Mouse (Mus musculus) lung, postnatal 4 days (tissue): ENCODE measurements around the gene Mrps6.

ENCODE experiments used
- DNase-seq, 2 experiments: peaks; one replicate each; pipeline ENCODE4 v3.0.0; 2021

Gene Mrps6

DNA sequence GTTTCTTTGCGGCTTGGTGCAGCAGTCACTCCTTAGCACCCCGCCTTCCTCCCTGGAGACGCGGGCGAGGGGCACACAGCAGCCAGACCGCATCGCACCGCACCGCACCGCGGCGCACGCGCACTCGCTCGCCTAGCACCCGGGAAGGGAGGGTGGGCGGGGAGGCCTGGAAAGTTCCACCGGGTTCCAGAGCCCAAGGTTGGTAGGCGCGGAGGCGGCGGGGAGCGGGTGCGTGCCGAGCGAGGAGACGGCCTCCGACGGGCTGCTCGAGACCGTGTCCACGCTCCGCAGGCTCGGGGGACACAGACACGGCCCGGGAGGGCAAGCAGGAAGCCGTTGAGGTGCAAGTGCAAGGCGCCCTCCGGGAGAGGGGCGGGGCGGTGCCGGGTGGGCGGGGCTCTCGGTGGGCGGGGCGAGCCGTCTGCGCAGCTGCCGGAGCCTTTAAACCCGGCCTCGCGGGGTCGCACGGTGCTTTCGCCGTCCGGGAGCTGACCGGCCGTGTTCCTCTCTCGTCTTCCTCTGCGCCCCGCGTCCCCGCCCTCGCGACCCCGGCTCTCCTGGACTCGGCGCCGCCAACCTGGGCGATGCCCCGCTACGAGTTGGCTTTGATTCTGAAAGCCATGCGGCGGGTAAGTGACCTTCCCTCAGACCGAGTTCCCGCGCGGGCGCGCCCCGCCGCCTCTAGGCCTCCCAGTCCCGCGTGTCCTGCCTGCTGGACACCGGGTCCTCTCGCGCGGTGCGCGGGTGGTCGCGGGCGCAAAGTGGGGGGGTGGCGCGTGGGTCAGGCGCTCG, at the start of gene Mrps6, which contains the start of the genes Gm49711 and Slc5a3:
Mrps6 (plus strand) TSS at position 419 of the 792 bp plus-strand sequence.
Gm49711 (plus strand) TSS at position 465 of the 792 bp plus-strand sequence.
Slc5a3 (plus strand) TSS at position 471 of the 792 bp plus-strand sequence.
- DNase-seq = peak; percentile 89

DNA sequence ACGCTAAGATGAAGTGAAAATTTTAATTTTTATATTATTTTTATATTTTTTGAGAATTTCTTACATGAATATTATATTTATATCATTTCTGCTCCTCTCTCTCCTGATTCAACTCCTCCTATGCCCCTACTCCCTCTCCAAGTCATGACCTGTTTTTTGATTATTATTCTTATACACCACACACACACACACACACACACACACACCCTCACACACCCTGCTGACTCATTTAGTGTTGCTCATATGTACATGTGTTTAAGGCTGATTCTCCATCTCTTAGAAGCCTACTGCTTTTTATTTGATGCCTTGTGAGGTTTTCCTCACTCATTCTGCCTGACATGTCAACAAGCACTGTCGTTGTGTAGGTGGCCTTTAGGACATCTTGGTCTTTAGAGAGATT, 48.5 kb upstream of the Mrps6 start:
- no peak for DNase-seq

DNA sequence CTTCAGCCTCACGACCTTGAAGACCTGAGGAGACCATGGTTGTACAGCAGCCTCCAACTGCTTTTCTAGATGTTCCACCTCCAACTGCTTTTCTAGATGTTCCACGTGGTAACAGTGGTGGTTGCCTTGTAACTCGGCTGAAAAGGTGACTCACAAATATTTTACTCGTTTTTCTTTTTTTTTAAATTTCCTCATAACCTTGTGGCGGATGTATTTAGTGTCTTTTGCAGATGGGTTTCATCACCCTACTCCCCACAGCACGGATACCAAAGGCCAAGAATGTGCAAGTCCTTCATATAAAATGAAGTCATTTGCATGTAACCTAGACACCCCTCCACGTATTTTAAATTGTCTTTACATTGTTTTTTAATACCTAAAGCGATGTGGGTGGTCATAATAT, 41.3 kb upstream of the Mrps6 start:
- no peak for DNase-seq

DNA sequence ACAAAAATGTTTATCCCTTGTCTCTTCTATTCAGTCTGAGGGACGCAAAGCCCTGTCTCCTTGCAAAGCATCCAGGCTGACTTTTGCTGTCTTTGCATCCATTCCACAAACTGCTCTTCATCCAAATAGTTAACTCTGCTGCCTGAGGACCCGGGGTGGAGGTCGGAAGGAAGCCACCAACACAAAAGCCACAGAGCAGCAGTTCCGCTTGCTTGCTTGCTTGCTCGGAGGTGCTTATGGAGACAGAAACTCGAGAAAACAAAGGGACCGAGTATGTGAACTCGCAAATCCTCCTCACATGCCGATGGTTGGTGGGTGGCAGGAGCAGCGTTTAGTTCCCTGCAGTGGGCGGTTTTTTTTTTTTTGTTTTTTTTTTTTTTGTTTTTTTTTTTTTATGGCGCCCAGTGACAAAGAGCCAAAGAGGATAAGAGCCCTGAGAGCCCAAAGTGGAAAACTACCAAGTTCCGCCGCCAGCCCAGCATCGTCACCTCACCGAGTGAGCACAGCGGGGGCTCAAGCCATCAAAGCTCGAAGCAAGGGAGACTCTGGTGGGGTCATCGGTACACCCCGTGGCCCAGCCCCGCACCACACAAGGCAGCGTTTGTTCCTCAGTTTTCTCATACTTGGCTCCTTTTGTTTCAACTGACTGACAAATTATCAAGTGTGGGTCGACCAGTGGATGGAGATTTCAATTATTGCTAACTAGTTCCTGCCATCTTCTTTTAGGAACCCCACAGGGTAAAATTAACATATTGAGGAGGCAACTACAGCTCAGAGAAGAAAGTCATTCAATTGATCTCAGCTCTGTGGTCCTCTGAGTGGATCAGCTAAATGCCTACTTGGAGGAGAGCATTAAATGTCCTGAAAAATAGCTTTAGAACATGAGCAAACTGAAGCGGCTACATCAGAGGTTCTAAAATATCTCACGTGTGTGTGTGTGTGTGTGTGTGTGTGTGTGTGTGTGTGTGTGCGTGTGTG, 38.6 kb upstream of the Mrps6 start:
- DNase-seq = peak; percentile 52 to 55

DNA sequence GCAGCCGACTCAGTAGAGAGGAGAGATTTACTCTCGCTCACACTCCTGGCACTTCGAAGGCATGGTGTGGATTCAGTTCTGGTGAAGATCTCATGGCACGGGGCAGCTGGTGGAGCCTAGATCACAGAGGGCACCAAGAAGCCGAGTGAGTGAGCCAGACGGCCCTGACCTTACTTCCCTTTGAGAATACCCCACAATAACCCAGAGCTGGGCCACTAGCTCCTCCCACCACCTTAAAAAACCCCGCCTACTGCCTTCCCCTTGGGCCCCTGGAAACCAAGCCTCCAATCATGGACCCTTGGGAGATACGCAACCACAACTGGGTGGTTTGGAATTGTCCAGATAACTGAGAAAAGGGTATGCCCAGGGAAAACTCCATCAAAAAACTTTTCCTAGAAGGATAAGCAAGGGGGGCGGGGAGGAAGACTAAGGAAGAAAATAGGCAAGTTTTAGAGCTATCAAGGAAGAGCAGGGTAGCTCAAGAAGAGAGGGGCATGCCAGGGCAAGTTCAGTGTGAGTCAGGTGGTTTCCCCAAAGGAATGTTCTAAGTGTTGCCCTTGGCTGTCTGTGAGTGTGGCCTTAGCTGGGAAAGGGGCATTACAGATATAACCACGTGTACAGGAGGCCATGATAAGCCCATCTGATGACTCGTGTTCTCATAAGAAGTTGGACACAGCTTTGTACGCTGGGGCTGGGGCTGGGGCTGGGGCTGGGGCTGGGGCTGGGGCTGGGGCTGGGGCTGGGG, 36.2 kb upstream of the Mrps6 start:
- DNase-seq = no peak

DNA sequence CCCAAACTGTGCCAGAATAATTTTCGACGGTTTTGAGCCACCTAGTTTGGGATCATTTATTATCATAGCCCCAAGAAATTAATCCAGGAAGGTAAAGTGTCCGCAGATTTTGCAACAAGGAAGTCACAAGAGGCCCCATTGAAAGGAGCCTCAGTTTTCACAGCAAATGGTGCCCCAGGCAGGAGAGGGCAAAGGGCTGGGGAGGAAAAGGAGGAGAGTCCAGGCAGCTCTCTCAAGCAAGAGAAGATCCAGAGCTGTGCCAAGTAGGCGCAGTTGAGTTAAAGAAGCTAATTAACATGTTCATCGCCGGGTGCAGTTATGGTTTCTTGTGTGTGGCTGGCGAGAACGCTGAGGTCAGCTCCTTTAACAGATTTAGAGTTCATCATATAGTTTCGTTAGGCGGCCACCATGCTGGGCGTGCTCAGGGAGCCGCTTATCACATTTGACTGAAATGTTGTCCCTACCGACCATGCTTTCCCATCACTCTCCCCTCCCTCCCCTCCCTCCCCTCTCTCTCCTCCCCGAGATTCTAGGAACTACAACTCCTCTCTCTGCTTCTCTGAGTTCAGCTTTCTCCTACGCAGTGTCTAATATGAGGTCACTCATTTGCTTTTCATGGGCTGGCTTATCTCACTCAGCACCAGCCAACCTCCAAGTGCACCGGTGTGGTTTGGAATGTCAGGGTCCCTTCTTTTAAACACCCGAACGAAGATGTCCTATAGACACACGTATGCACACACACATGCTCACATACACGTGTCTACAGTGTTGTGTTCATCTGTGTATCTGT, 35.4 kb upstream of the Mrps6 start:
- DNase-seq = no peak

DNA sequence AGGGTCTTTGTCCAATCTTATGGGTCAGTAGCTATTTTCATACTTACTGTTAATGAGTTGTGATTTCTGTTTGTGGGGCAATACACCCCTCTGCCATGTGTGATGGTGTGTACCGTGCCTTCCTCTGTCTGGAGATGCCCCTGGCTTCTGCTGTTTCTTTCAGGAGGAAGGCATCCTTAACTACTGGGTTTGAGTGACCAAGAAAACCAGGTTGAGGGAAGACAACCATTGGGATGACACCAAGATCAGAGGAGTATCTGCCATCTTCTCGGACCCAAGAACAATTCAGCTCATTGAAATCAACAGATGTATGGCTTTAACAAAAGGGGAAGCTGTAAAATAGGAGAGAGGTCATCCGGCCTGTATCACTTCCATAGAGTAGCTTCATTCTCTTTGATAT, 24.8 kb upstream of the Mrps6 start:
- no peak for DNase-seq

DNA sequence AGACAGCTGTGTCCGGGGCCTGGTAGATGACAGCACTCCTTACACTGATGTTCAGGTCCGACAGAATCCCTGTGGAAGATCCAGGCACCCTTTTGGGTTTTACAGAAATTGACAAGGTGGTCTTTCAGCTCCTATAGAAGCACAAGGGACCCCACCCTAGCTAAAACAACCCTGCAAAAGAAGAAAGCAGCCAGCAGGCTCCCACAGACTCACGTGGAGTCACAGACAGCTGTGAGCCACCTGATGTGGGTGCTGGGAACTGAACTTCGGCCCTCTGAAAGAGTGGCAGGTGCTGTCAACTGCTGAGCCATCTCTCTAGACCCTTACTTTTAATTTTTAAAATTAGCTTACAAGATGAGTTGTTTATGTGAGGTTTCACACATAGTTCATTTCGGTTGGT, 23.4 kb upstream of the Mrps6 start:
- no peak for DNase-seq

DNA sequence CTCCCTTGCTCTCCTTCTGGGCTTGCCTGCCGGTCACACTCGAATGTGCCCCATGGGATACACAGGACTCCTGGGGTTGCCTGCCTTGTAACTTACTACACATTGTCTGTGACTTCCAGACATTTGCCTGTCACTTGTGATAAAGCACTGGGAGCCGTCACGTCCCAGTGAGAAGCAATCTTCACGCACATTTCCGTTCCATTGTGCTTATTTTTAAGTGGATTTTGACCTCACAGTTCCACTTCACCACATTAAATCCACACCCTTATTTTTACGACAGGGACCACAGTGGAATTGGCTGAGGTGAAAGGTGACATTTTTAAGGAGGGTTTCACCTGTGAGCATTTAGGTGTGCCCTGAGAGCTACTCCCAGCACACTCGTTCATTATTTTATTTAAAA, 21.4 kb upstream of the Mrps6 start:
- no peak for DNase-seq

DNA sequence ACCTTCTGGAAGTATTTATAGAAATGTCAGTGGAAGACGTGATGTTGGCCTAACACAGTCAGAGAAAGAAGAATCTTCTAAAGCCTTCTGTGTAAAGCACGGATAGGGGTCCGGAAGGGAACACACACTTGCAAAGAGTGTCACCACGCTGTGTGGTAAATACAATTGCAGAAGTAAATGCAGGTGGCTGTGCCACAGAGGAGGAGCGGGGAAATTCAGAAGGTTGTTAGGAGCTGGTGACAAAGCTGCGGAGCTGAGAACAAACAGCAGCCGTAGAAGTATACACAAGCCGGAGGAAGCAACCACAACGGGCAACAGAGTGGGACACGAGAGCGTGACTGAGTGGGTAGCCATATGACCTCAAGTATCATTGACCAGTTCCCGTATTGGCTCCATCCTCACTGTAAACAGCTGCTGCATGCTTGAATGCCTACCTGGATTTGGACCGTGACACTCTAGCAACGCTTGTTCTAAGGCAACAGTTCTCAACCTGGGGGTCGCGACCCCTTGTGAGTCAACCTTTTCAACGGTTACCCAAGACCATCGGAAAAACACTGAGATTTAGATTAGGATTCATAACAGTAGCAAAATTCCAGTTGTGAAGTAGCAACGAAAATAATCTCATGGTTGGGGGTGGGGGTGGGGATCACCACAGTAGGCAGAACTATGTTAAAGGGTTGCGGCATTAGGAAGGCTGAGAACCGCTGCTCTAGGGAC, 20.0 kb upstream of the Mrps6 start:
- no peak for DNase-seq

DNA sequence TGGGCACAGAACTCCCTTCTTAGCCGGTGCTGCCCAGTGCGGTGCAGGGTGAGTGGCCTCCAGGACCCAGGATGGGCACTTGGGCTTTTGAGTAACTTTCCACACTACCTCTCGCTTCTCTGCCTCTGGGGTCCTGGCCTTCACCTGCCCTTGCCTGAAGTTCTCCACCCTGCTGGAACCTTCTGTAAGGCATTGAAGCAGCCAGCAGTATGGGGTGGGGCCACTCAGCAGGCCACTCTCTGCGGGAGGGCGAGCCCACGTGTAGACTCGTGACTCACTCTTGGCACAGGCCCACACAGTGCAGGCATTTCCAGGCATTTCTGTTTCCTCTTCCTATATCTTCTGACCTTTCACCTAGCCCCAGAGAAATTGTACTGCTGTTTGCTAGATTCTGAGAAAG, 18.6 kb upstream of the Mrps6 start:
- peak in 1 of 2 experiments; percentile 47 for DNase-seq

DNA sequence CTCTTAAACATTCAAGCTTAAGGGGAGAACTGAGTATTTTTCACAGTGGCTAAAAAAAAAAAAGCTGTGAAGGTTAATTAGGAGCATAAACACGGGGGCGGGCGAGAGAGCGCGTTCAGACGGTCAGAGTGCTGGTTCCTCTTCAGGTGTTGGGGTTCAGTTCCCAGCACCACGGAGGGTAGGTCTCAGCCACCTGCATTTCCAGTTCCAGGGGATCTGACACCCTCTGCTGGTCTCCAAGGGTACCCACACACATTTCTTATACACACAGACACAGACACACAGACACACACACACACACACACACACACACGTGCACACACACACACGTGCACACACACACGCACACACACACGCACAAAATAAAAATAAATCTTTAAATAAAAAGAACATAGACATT, 18.1 kb upstream of the Mrps6 start:
- no peak for DNase-seq

DNA sequence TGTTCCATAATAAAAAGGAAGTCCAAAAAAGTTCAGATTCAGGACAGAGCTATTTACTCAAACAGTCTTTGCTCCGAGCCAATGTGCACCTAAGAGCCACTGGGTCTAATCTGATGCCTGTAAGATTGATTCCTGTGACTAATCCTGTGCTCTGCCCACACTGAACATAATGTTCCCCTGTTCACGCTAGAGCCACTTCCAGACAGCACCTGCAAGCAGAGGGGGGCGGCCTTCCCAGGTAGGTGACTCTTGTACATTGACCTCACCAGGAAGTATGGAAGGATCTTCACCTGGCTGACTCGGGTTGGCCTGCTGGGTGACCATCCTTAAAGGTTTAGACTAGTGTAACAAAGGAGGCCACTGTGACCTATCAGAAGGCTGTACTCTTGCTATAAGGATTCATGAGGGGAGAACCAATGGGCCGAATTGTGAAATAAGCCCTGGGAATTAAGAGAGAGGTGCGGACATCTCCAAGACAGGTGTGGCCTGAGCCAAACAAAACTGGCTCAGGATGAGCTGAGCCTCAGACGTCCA, 6.2 kb upstream of the Mrps6 start:
- no peak for DNase-seq

DNA sequence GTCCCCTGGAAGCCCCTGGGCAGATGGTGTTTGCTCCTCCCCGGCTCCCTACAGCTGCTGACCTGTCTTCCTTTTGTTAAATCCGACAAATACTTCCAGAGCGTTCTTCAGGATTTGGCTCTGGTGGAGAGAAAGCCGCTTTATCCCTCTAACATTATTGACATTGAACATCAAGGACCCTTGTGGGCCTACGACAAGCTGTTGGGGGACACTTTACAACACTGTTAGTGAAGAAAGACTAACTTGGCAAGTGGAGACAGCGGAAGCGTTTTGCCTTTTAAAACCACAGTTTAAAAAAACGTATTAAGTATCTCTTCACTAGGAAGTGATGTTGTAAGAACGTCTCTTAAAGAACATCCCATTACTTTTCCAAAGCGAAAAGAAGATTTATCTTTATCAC, 5.5 kb upstream of the Mrps6 start:
- DNase-seq = no peak

DNA sequence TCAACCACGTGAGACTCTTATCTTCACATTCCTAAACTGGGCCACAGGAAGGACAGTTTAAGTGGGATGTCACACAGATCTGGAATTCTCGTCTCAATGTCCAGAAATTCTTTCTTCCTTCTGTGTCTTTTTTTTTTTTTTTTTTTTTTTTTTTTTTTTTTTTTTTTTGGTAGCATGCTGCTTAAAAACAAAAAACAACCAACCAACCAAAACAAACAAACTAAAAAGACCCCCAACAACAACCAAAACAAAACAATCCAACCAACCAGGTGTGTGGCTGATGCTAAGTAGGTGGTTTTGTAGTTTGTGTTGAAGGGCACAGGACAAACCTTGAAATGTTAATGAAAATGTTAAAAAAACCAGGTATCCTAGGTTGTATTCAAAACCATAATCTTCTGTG, 1.4 kb upstream of the Mrps6 start:
- no peak for DNase-seq

DNA sequence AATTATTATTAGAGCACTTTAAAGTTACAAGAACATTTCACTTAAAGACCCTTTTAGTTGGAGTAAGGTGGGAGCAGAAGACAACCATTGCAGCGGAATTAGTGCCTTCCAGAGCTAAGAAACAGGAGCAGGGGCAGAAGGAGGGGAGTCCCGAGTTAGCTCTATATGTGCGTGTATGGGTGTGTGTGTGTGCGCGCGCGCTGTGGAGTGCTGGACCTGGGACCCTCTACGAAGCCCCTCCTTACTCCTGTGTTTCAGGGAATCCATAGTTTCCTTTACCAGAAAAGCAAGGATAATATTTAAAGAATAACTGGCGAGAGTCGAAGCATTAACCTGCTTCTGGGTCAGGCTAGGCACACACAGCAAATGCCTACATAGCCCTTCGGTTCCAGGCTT, 616 bp upstream of the Mrps6 start:
- DNase-seq = no peak

DNA sequence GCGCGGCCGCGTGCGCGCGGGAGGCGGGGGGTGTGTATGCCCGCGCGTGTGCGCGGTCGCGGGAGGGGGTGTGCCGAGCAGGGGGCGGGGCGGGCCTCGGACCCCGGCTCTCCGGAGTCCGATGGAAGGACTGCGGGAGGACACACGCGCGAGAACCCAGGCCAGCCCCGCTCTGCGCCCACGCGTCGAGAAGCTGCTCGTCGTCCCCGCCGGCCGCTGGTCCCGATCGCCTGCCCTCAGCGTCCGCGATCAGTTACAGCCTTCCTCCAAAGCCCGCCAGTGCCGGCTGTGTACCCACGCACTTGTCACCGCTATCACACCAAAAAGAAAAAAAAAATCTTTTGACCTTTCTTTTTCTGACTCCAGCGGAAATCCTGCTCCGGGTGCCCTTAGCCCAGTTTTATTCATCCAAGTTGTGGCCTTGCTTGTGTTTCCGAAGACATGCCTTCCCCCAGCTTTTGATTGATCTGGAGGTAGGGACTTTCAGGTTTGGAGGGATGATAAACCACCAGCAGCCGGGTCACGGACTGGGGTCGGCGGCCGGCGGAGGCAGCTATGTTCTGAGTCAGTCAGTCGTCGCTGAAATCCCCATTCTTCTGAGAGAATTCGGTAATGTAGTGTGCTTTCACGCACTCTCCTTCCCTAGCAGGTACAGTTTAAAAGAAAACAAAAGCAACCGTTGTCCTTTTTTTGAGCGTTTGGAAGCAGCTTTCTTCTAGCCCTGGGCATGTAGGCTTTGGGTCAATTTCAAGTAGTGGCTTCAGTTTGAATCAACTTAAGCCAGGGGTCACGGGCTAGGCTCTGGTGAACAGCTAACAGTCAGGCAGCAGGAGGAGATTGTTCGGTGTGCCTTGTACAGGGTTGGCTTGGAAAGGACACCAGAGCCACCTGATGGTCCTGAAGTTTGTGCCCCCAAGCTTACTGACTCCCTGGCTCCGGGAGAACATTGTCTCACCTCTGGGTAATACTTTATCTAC, 862 bp downstream of the Mrps6 start:
- peak in 1 of 2 experiments; percentile 15 for DNase-seq

DNA sequence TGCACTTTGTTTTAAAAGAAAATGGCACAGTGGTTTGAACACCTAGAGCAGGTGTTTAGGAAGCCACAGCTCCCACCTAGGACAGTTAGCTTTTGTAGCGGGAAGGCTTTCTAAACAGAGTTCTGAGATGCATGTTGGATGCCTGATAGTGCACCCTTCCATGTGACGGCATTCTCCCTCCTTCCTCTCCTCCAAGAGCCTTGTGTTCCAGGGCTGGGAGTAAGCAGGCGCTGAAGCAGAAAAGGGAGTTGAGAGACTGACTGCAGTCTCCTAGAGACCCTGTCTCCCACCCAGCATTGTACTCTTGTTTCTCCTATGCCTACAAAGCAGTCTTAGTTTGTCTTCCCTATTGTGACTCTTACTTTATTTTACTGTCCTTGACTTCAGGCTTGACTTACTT, 2.1 kb downstream of the Mrps6 start:
- DNase-seq = no peak

DNA sequence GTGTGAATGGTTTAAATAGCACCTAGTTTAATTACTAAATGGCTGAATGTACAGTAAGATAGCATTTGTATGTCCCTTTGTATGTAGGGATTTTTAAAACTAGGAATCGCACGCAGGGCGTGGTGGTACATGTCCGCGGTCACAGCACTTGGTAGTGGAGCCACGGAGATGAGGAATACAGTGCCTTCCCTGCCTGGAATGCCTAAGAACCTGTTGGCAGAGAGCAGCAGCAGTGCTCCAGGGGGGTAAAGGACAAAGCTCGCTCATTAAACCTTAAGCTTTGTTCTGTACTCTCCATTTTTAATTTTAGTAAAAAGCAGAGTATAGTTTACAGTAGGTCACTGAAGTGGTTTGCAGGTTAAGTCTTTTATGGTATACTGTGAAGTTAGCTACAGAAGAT, 3.5 kb downstream of the Mrps6 start:
- no peak for DNase-seq

DNA sequence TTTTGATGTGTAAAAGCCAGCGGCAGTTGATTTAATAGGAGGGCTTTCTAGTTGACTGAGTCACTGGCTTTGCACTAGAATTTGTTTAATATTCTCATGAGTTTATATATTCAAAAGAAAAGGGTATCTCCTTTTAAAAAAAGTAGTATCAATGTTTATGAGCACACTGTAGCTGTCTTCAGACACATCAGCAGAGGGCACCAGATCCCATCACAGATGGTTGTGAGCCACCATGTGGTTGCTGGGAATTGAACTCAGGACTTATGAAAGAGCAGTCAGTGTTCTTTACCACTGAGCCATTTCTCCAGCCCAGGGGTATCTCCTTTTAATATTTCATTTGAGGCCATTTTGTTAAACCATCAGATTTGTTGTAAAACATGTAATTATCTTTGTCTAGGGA, 4.8 kb downstream of the Mrps6 start:
- DNase-seq = no peak
